Mouse (Mus musculus) forebrain, embryonic 13.5 days (tissue): ENCODE measurements around the gene Prkg1. TPM values are rescaled to one million over a fixed set of nuclear protein-coding genes. Genes with fewer than 3 reads are reported as not detected.
"Not testable (repeated sequence)": the region's sequence is repeated elsewhere in the genome, so short reads cannot be mapped to it uniquely, and the experiment has no call there.

Experiments used
- ATAC-seq: fragments of 200-750 bp; cut with Nextera tagmentation; 2 replicates; pipeline ENCODE4 v1.8.0; 2017
- H3K27ac ChIP-seq: fragments of 300-500 bp; sonication (generic); 2 replicates; pipeline ENCODE4 v1.5.1; 2015; ENCODE audit warnings: inconsistent platforms, mild to moderate bottlenecking, moderate library complexity
- H3K27me3 ChIP-seq: fragments of 300-500 bp; sonication (generic); 2 replicates; pipeline ENCODE4 v1.6.1; 2015; ENCODE audit warnings: mild to moderate bottlenecking, inconsistent platforms
- H3K36me3 ChIP-seq: fragments of 300-500 bp; sonication (generic); 2 replicates; pipeline ENCODE4 v1.6.1; 2015; ENCODE audit warnings: mild to moderate bottlenecking, inconsistent platforms; ENCODE audit not compliant: poor library complexity, severe bottlenecking
- H3K4me1 ChIP-seq: fragments of 300-500 bp; sonication (generic); 2 replicates; pipeline ENCODE4 v1.6.1; 2015; ENCODE audit warnings: inconsistent platforms
- H3K4me2 ChIP-seq: fragments of 300-500 bp; sonication (generic); 2 replicates; pipeline ENCODE4 v1.6.1; 2015; ENCODE audit warnings: inconsistent platforms, mild to moderate bottlenecking, moderate library complexity
- H3K4me3 ChIP-seq: fragments of 300-500 bp; sonication (generic); 2 replicates; pipeline ENCODE4 v1.5.1; 2015; ENCODE audit warnings: mild to moderate bottlenecking, inconsistent platforms
- H3K9ac ChIP-seq: fragments of 300-500 bp; sonication (generic); 2 replicates; pipeline ENCODE4 v1.6.1; 2015; ENCODE audit warnings: mild to moderate bottlenecking, inconsistent platforms
- H3K9me3 ChIP-seq: fragments of 300-500 bp; sonication (generic); replicated peaks from 2 replicates; pipeline ENCODE4 v1.6.1; 2016; ENCODE audit warnings: inconsistent platforms
- WGBS: fragments of 180-500 bp; shearing (Covaris S2); methylation state at CpG from one replicate; pipeline ENCODE4 v1.1.7; 2015; 5-methylcytosine and 5-hydroxymethylcytosine counted together
- polyA plus RNA-seq: library from polyadenylated mRNA; unstranded; fragments of >200 nt; fragmentation: Nextera tagmentation; extraction: Ambion mirVana; gene quantifications from 2 replicates; pipeline ENCODE4 v1.2.1, GENCODE M21; 2015

Gene Prkg1
- polyA plus RNA-seq, 1 experiment from 2014 or later = 1.3 TPM

DNA sequence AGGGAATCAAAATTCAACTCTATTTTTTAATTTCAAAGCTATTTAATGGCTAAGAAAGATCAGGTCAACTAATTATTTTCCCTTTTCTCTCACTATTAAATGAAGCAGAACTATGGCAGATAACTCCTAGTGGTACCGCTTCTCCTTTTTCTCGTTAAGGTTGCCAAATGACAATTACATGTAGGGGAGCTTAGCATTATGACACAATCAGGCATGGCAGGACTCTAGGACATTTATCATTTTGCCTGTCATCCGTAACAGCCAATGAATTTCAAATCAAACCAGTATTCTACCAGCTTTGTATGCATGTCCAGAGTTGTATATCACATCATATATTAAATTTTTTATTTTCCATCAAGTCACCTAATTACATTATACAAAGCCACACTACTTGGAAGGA lies 536.4 kb downstream of the Prkg1 start:
- H3K27ac ChIP-seq = no peak overlapping the region
- no peak overlapping the region for H3K9ac ChIP-seq
- no peaks in the 10 kb centered on the region for H3K27me3 ChIP-seq
- no peak overlapping the region for H3K4me3 ChIP-seq
- H3K4me1 ChIP-seq = no peaks in the 10 kb centered on the region
- no peak for ATAC-seq
- 61% methylated on average over 3 of the region's 3 CpGs for WGBS
- H3K4me2 ChIP-seq = no peak overlapping the region
- no peaks in the 10 kb centered on the region for H3K36me3 ChIP-seq
- H3K9me3 ChIP-seq = no peaks in the 10 kb centered on the region

DNA sequence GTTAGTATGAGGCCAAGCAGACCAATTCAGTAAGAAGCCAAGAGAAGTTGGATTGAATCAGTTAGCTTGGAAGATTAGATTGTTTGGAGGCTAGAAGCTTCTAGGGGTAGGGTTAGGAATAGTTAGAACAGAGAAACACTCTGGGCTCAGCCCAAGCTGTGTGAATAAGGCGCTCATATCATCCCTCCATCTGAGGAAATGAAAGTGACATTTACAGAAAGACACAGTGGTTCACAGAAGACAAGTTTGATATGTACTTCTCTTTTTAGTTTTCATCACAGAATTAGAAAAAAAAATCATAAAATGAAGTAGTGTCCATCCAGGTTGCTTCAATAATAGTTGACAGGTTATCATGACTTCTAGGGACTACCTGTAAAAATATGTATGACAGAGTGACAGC lies 541.4 kb downstream of the Prkg1 start:
- H3K27me3 ChIP-seq = no peaks in the 10 kb centered on the region
- no peak overlapping the region for H3K27ac ChIP-seq
- no peak for ATAC-seq
- WGBS = 100% methylated on average over 1 of the region's 1 CpGs
- H3K4me3 ChIP-seq = no peak overlapping the region
- H3K9me3 ChIP-seq = no peaks in the 10 kb centered on the region
- H3K4me2 ChIP-seq = no peak overlapping the region
- no peak overlapping the region for H3K9ac ChIP-seq
- no peaks in the 10 kb centered on the region for H3K4me1 ChIP-seq
- no peaks in the 10 kb centered on the region for H3K36me3 ChIP-seq

DNA sequence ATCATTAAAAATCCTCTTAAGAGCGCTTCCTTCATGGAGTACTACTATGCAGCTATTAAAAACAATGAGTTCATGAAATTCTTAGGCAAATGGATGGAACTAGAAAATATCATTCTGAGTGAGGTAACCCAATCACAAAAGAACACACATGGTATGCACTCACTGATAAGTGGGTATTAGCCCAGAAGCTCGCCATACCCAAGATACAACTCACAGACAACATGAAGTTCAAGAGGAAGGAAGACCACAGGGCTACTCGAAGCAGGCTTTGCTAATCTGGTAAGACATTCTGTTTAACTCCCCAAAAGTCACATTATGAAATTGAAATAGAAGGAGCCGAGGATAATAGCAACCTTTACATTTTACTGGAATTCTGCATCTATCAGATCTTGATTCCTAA lies 545.6 kb downstream of the Prkg1 start:
- ATAC-seq, H3K4me3 ChIP-seq, H3K9me3 ChIP-seq, H3K36me3 ChIP-seq, H3K9ac ChIP-seq, H3K27me3 ChIP-seq, H3K4me2 ChIP-seq, H3K4me1 ChIP-seq, H3K27ac ChIP-seq: not testable (repeated sequence)
- WGBS = 85% methylated on average over 4 of the region's 4 CpGs

DNA sequence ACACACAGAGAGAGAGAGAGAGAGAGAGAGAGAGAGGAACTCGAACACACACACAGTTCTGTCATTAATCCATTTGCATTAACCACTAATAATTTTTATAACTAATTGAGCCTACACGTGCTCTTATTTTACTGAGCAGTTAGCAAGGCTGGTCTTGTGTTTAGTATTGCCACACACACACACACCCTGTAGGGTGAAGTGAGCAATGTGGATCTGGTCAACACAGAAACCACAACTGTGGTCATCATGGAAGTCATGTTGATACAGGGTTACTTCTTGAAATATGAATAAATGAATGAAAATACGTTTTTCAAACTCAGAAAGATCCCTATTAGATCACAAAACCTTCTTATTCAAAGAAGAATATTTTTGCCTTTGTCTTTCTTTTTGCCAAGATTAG lies 554.0 kb downstream of the Prkg1 start:
- H3K9ac ChIP-seq = no peak overlapping the region
- H3K27ac ChIP-seq = no peak overlapping the region
- no peak overlapping the region for H3K4me2 ChIP-seq
- WGBS = 85% methylated on average over 3 of the region's 3 CpGs
- H3K27me3 ChIP-seq = no peaks in the 10 kb centered on the region
- H3K4me3 ChIP-seq = no peak overlapping the region
- no peaks in the 10 kb centered on the region for H3K9me3 ChIP-seq
- H3K4me1 ChIP-seq = no peaks in the 10 kb centered on the region
- H3K36me3 ChIP-seq = no peaks in the 10 kb centered on the region
- ATAC-seq = no peak

DNA sequence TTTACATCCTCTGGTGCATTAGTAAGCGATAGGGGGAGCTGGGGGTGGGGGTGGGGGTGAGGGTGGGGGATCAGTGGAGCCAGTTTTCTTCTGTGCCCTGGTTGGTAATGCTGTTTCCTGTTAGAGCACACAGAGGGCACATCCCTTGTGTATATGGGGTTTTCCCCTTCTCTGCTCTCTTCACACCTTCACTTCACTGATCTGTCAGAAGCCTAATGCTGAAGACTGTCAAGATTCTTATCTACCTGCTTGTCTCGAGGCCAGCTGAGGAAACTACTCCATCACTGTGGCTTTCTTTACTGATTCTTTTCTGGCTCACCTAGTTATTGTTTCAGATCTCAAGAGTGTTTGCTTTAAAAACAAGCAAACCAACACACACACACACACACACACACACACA lies 554.4 kb downstream of the Prkg1 start:
- no peak for ATAC-seq
- Histone ChIP-seq H3K27me3 (no peaks in the 10 kb centered on the region), H3K9me3 (no peaks in the 10 kb centered on the region), H3K9ac (no peak overlapping the region), H3K36me3 (no peaks in the 10 kb centered on the region), H3K27ac (no peak overlapping the region), H3K4me3 (no peak overlapping the region), H3K4me2 (no peak overlapping the region), H3K4me1 (no peaks in the 10 kb centered on the region)
- 38% methylated on average over 2 of the region's 2 CpGs for WGBS

DNA sequence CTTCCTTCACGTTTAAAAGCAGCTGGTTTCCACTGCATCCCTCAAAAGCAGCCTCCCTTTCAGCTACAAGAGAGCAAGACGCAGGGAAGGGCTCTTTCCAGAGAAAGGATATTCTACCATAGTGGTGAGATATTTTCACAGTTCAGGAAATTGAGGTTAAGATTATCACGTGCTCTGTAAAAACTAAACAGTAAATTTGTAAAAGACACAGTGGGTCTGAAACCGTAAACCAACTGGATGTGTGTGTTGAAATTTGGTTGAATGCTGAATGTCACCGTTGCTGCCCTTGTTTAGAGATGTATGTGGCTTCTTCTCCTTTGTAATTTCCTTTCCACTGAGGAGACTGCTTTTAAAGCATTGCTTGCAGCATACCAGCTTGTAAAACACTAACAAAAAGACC lies 565.2 kb downstream of the Prkg1 start:
- ATAC-seq = no peak
- no peaks in the 10 kb centered on the region for H3K36me3 ChIP-seq
- peaks cover 9% of the 10 kb centered on the region for H3K4me1 ChIP-seq
- no peak overlapping the region for H3K4me2 ChIP-seq
- H3K4me3 ChIP-seq = no peak overlapping the region
- no peak overlapping the region for H3K27ac ChIP-seq
- no peaks in the 10 kb centered on the region for H3K27me3 ChIP-seq
- no peak overlapping the region for H3K9ac ChIP-seq
- WGBS = 45% methylated on average over 5 of the region's 5 CpGs
- no peaks in the 10 kb centered on the region for H3K9me3 ChIP-seq

DNA sequence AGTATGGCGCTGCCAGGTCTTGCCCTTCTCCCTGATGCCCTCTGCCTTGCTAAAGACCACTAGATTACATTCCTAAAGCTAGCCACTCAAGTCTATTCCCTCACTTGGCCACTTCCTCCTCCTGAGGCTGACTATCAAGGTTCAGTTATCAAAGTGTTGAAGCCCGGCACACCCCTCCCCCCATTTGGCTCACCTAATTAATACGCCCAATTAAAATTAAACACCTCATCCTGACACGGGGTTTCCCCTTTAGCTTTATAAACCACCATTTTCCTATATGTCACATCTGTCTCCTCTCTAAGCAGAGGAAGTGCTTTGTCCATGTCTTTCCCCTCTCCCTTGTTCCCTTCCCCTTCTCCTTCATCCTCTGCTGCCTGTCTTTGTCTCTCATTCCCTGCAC lies 566.4 kb downstream of the Prkg1 start:
- no peaks in the 10 kb centered on the region for H3K36me3 ChIP-seq
- H3K4me1 ChIP-seq = peaks cover 9% of the 10 kb centered on the region
- H3K27ac ChIP-seq = no peak overlapping the region
- 55% methylated on average over 4 of the region's 4 CpGs for WGBS
- no peak overlapping the region for H3K4me3 ChIP-seq
- H3K4me2 ChIP-seq = no peak overlapping the region
- no peaks in the 10 kb centered on the region for H3K9me3 ChIP-seq
- no peaks in the 10 kb centered on the region for H3K27me3 ChIP-seq
- H3K9ac ChIP-seq = no peak overlapping the region
- no peak for ATAC-seq

DNA sequence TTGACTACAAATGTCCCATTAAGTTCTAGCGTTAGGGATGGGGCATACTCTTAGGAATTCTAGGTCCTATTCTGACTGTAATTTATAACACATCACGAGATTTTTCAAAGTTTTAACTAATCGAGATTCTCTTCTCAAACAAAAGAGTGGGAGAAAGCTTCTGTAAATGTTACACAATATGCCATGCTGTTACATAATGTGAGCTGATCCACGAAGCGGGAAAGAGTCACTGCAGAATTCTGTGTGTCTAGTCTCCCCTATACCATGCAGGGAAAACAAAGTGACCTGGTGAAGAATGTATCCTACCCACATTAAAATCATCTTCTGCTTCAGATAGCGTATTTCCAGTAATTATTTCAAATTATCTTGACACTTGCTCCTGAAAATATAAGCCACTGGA lies 567.8 kb downstream of the Prkg1 start:
- no peak for ATAC-seq
- Histone ChIP-seq H3K4me3 (no peak overlapping the region), H3K27me3 (no peaks in the 10 kb centered on the region), H3K9ac (no peak overlapping the region), H3K27ac (no peak overlapping the region), H3K4me2 (no peak overlapping the region), H3K36me3 (no peaks in the 10 kb centered on the region), H3K9me3 (no peaks in the 10 kb centered on the region), H3K4me1 (peaks cover 9% of the 10 kb centered on the region)
- WGBS = 70% methylated on average over 6 of the region's 6 CpGs

DNA sequence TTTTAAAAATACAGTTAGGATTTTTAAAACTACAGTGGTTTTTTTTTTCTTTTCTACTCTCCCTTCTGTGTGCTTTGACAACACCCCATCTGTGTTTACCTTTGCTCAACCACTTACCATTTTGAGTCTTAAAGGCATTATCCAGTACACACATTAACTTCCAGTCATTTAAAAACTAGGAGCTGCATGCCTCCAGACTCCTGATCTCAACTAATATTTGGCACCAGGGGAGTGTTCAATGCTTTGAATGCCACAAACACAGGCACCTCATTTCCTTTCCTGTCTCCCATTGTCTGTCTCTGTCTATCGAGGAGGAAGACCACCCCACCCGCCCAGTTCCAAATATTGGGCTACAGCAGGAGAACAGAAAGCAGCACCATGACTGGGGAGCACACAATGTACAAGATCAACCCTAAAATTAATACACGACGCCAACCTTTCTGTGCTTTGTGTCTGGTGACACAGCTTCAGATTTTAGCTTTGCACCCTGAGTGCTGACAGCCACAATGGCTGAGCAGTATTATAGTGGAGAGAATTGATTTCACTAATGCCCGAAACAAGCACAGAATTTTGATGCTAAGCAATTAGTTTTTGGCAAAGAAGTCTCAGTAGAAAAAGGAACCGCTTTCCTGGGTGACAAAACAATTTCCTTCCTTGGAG lies 576.1 kb downstream of the Prkg1 start:
- Histone ChIP-seq H3K27ac (no peak overlapping the region), H3K9me3 (no peaks in the 10 kb centered on the region), H3K27me3 (no peaks in the 10 kb centered on the region), H3K4me1 (no peaks in the 10 kb centered on the region), H3K4me3 (no peak overlapping the region), H3K36me3 (no peaks in the 10 kb centered on the region), H3K9ac (no peak overlapping the region), H3K4me2 (no peak overlapping the region)
- peak; percentile 67; the same call in 1 of the 2 replicates for ATAC-seq
- 76% methylated on average over 6 of the region's 6 CpGs for WGBS

DNA sequence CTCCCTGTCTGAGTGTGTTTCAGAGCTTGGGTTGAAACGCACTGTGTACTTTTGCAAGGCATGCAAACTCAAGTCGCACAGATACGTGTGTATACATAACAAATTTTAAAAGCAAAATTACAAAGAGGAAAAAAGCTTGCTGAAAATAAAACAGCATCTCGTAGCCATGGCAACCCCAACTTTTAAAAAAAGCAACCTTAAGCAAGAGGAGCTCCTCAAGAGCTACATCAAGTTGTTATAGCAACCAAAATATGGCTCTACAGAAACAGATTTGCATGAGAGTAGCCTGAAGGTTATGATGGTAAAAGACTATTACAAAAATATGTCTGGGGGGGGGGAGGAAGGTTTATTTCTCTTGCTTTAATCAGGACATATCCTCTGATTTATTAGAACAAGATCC lies 584.1 kb downstream of the Prkg1 start:
- Histone ChIP-seq H3K9ac (no peak overlapping the region), H3K27ac (no peak overlapping the region), H3K27me3 (no peaks in the 10 kb centered on the region), H3K9me3 (no peaks in the 10 kb centered on the region), H3K4me1 (no peaks in the 10 kb centered on the region), H3K4me2 (no peak overlapping the region), H3K36me3 (no peaks in the 10 kb centered on the region), H3K4me3 (no peak overlapping the region)
- WGBS = 88% methylated on average over 4 of the region's 4 CpGs
- ATAC-seq = no peak

DNA sequence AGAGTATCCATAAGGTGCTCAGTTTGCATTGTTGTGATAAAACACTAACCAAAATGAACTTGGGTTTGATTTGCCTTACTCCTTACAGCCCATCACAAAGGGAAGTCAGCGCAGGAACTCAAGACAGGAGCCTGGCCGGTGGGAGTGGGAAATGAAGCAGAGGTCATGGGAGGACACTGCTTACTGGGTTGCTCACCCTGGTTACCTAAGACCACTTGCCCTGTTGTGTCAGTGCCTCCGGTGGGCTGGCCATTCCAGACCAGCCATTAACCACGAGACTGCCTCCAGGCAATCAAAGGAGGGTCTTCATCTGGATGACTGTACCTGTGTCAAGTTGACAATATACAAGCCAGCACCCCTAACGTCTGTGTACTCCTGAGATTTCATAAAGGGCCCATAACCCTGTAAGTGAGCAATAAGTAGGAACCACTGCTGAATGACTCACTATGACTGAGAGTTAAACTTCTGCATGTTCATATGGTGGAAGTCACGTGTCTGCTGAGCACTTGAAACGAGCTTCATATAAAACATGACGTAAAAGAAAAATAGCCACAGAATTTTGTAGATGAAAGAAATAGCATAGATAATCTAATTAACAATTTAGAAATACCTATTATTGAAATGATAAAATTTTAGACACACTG lies 587.4 kb downstream of the Prkg1 start:
- Histone ChIP-seq H3K9ac (no peak overlapping the region), H3K4me3 (no peak overlapping the region), H3K9me3 (no peaks in the 10 kb centered on the region), H3K36me3 (no peaks in the 10 kb centered on the region), H3K4me2 (no peak overlapping the region), H3K27me3 (no peaks in the 10 kb centered on the region), H3K4me1 (no peaks in the 10 kb centered on the region), H3K27ac (no peak overlapping the region)
- WGBS = 86% methylated on average over 8 of the region's 8 CpGs
- ATAC-seq = no peak

DNA sequence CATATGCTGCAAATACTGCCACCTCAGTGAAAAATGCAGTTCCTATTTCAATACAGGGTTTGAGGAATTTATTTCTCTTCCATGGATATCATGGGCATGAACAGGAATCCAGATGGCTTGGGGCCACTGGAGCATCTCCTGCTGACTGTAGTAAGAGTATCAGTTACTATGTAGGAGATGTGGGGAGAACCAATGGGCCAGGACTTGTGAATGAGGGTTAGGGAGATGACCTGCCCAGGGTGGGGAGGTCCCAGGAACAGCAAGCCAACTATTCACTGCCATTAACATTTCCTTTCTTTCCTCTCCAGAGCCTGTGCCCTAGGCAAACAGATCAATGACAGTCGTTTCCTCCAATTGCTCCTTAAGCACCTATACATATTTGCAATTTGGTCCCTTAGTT lies 593.8 kb downstream of the Prkg1 start:
- no peak overlapping the region for H3K4me2 ChIP-seq
- no peaks in the 10 kb centered on the region for H3K36me3 ChIP-seq
- H3K9ac ChIP-seq = no peak overlapping the region
- no peaks in the 10 kb centered on the region for H3K4me1 ChIP-seq
- no peaks in the 10 kb centered on the region for H3K27me3 ChIP-seq
- no peak for ATAC-seq
- H3K9me3 ChIP-seq = no peaks in the 10 kb centered on the region
- H3K27ac ChIP-seq = no peak overlapping the region
- H3K4me3 ChIP-seq = no peak overlapping the region
- 65% methylated on average over 1 of the region's 1 CpGs for WGBS

DNA sequence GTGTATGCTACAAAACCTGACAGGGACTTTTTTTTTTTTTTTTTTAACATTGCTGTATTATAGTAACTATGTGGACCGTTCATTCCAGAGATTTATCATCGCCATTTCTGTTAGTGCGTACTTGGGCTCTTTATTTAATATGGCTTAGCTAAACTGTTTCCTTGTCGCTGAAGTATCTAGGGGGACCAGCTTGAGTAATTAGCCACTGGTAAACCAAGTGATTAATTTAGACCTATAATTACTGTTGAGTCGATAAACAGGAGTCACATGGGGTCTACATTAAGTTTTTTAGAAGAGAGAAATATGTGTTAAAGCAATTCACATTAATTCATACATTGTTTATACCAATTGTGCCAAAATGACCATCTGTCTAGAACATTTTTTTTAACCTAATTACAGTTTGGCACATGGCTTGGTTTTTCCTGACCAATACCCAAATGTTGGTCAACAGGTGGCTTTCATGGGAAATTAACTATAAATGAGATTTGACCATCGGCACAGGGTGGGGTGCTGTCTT lies 605.8 kb downstream of the Prkg1 start:
- Histone ChIP-seq H3K9ac (no peak overlapping the region), H3K9me3 (no peaks in the 10 kb centered on the region), H3K27me3 (no peaks in the 10 kb centered on the region), H3K4me1 (peaks cover 3% of the 10 kb centered on the region; the same call in 1 of the 2 replicates), H3K27ac (no peak overlapping the region), H3K4me2 (no peak overlapping the region), H3K4me3 (no peak overlapping the region), H3K36me3 (no peaks in the 10 kb centered on the region)
- peak; percentile 33; the same call in 1 of the 2 replicates for ATAC-seq
- 83% methylated on average over 6 of the region's 6 CpGs for WGBS
